Mouse (Mus musculus) forebrain, postnatal 0 days (tissue): ENCODE data around the gene Slc9a9. TPM values are rescaled to one million over a fixed set of nuclear protein-coding genes. Genes with fewer than 3 reads are reported as not detected.

Source experiments
- ATAC-seq: fragments of 200-750 bp; cut with Nextera tagmentation; 2 replicates; pipeline ENCODE4 v1.8.0; 2017; ENCODE audit warnings: mild to moderate bottlenecking, moderate library complexity
- DNase-seq: peaks from one replicate; pipeline ENCODE4 v3.0.0-alpha.2; 2015
- H3K27ac ChIP-seq: fragments of 300-500 bp; sonication (generic); 2 replicates; pipeline ENCODE4 v1.5.1; 2014; ENCODE audit warnings: low read depth, mild to moderate bottlenecking, antibody characterized with exemption, low read length, moderate library complexity, mixed read lengths
- H3K27me3 ChIP-seq: fragments of 300-500 bp; sonication (generic); 2 replicates; pipeline ENCODE4 v1.6.1; 2014; ENCODE audit warnings: mild to moderate bottlenecking, low read length, mixed read lengths; ENCODE audit not compliant: insufficient read depth
- H3K36me3 ChIP-seq: fragments of 300-500 bp; sonication (generic); 2 replicates; pipeline ENCODE4 v1.6.1; 2014; ENCODE audit warnings: mild to moderate bottlenecking, moderate library complexity; ENCODE audit not compliant: insufficient read depth
- H3K4me1 ChIP-seq: fragments of 300-500 bp; sonication (generic); 2 replicates; pipeline ENCODE4 v1.6.1; 2014; ENCODE audit warnings: antibody characterized with exemption; ENCODE audit not compliant: insufficient read depth
- H3K4me2 ChIP-seq: fragments of 300-500 bp; sonication (generic); 2 replicates; pipeline ENCODE4 v1.6.1; 2014; ENCODE audit warnings: low read depth, mild to moderate bottlenecking, moderate library complexity
- H3K4me3 ChIP-seq: fragments of 300-500 bp; sonication (generic); 2 replicates; pipeline ENCODE4 v1.5.1; 2014; ENCODE audit warnings: low read depth, low read length, mixed read lengths
- H3K9ac ChIP-seq: fragments of 300-500 bp; sonication (generic); 2 replicates; pipeline ENCODE4 v1.6.1; 2014; ENCODE audit warnings: mild to moderate bottlenecking
- H3K9me3 ChIP-seq: fragments of 300-500 bp; sonication (generic); 2 replicates; pipeline ENCODE4 v1.6.1; 2016; ENCODE audit warnings: low read length
- CTCF ChIP-seq: sonication (generic); IDR thresholded peaks from 2 replicates; pipeline ENCODE4 v1.5.1; 2016; ENCODE audit warnings: antibody characterized with exemption, control low read depth, low read depth
- WGBS: fragments of 180-500 bp; shearing (Covaris S2); extraction: QIAGEN DNeasy Blood & Tissue Kit; methylation state at CpG from one replicate; pipeline ENCODE4 v1.1.7; 2014; 5-methylcytosine and 5-hydroxymethylcytosine counted together
- polyA plus RNA-seq: library from polyadenylated mRNA; unstranded; fragments of >200 nt; fragmentation: Nextera tagmentation; extraction: Ambion mirVana; gene quantifications from 2 replicates; pipeline ENCODE4 v1.2.1, GENCODE M21; 2015
- total RNA-seq: library from RNA; depleted of rRNA; stranded (reverse); fragments of >200 nt; gene quantifications from 2 replicates; pipeline ENCODE4 v1.2.3, GENCODE M21; 2014

Slc9a9 gene
- total and polyA plus RNA-seq, 2 experiments from 2014 or later = 4.8 to 6.7 TPM

DNA sequence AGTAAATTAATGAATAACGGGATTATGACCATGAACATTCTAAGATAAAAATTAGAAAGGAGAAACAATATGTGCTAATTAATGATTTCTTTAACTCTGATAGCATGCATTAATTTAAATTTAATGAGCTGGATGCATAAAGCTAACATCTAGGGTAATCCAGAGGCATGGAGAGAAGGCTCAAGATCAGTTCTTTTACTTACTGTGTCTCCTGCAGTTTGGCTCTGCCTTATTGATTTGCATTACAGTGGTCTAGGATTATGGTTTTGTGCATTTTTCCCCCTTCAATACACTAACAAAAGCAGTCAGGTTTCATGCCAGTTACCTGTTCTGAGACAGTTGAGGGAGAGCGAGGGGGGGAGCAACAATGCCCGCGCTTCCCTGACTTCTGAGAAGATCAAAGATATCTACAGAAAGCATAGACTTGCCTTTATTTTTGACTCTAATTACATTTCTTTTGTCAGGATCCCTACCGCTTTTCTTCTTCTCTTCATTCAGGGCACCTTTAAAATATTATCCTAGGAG lies 298.9 kb downstream of the Slc9a9 start:
- 31% methylated on average over 5 of the region's 5 CpGs for WGBS
- Histone ChIP-seq H3K27me3 (no peaks in the 10 kb centered on the region), H3K36me3 (no peaks in the 10 kb centered on the region), H3K4me2 (no peak overlapping the region), H3K27ac (no peak overlapping the region), H3K4me3 (no peak overlapping the region), H3K9me3 (no peaks in the 10 kb centered on the region), H3K9ac (no peak overlapping the region), H3K4me1 (no peaks in the 10 kb centered on the region)
- no peak for TF ChIP-seq CTCF
- no peak for DNase-seq
- peak; percentile 29 for ATAC-seq

DNA sequence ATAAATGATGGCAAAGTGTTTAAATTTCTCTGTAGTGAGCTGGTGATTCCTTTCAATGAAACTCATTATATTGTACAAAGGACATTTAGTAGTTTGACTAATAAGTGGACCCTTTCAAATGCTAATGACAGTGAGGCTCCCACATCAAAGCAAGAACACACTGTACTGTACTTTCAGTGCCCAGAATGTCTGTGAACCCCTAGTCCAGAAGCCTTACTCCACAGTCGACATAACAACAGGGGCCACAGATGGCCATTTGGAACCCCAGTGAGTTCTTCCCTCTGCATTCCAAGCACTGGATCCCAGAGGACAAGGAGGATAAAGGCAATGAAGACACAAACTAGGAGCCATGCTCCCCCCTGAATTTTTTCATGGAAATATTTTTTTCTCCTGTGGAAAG lies 299.4 kb downstream of the Slc9a9 start:
- no peak overlapping the region for H3K27ac ChIP-seq
- H3K4me3 ChIP-seq = no peak overlapping the region
- TF ChIP-seq CTCF = no peak
- no peaks in the 10 kb centered on the region for H3K9me3 ChIP-seq
- DNase-seq (peak; percentile 21), ATAC-seq (peak; percentile 93)
- H3K4me2 ChIP-seq = no peak overlapping the region
- no peaks in the 10 kb centered on the region for H3K4me1 ChIP-seq
- 5% methylated on average over 1 of the region's 1 CpGs for WGBS
- no peaks in the 10 kb centered on the region for H3K27me3 ChIP-seq
- H3K9ac ChIP-seq = no peak overlapping the region
- H3K36me3 ChIP-seq = no peaks in the 10 kb centered on the region

DNA sequence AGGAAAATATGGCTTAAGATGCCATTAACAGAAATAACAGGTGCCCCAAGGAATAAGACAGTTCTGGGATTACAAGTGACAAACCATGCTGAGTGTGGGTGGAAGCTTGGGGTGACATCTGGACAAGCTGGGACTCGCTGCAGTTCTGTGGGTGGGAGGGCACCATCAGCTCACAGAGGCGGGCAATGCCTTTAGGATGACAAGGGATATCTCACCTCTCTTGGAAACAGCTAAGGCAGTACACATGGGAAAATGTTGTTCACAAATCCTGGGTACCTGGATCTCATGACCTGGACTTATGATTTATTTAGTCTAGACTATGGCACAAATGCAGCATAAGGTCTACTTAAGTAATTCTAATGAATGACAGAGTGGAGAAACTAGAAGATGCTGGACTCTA lies 302.3 kb downstream of the Slc9a9 start:
- H3K9me3 ChIP-seq = no peaks in the 10 kb centered on the region
- TF ChIP-seq CTCF = no peak
- H3K9ac ChIP-seq = no peak overlapping the region
- no peak overlapping the region for H3K4me2 ChIP-seq
- 84% methylated on average over 2 of the region's 2 CpGs for WGBS
- DNase-seq (no peak), ATAC-seq (no peak)
- no peak overlapping the region for H3K27ac ChIP-seq
- no peaks in the 10 kb centered on the region for H3K36me3 ChIP-seq
- H3K27me3 ChIP-seq = no peaks in the 10 kb centered on the region
- H3K4me1 ChIP-seq = no peaks in the 10 kb centered on the region
- H3K4me3 ChIP-seq = no peak overlapping the region

DNA sequence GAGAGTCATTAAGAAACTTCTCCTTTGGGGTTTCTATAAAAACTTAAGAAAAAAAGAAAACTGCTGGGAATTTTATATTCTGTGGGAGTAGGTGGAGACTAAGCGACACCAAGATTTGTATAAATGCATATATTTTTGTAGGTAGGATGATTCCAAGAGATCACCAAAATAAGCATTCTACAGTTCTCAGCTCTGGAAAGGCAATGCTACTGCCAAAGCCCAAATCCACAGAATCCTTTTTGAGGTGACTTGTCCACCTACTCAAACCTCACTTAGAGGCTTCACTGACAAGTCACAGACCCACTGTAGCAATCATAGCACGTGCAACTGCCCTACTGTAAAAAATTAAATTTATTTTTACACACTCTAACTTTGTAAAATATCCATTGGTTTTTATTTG lies 303.0 kb downstream of the Slc9a9 start:
- no peak for TF ChIP-seq CTCF
- ATAC-seq = no peak
- H3K27ac ChIP-seq = no peak overlapping the region
- no peak overlapping the region for H3K4me3 ChIP-seq
- 94% methylated on average over 2 of the region's 2 CpGs for WGBS
- H3K36me3 ChIP-seq = no peaks in the 10 kb centered on the region
- H3K4me1 ChIP-seq = no peaks in the 10 kb centered on the region
- no peak for DNase-seq
- H3K9me3 ChIP-seq = no peaks in the 10 kb centered on the region
- H3K27me3 ChIP-seq = no peaks in the 10 kb centered on the region
- no peak overlapping the region for H3K4me2 ChIP-seq
- H3K9ac ChIP-seq = no peak overlapping the region

DNA sequence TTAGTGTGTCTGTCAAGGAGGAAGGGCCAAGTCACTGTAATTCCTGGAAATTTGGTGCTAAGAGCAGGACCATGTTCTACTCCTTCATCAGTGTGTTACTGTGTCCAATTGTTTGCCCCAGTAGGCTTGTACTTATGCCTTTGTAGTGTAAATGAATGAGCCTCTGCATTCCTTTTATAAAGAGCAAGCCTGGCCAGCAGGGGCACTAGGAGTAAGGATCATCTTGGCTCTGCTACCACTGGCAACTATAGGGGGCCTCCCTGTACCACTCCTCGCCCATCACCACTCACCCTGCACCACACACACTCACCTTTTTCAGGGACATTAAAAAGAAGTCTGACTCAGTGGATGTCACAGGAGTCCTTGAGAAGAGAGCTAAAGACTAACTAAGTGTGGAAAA lies 306.5 kb downstream of the Slc9a9 start:
- 92% methylated on average over 1 of the region's 1 CpGs for WGBS
- ATAC-seq (no peak), DNase-seq (no peak)
- no peaks in the 10 kb centered on the region for H3K36me3 ChIP-seq
- no peak overlapping the region for H3K4me3 ChIP-seq
- no peaks in the 10 kb centered on the region for H3K4me1 ChIP-seq
- H3K4me2 ChIP-seq = no peak overlapping the region
- H3K27me3 ChIP-seq = no peaks in the 10 kb centered on the region
- H3K9ac ChIP-seq = no peak overlapping the region
- no peaks in the 10 kb centered on the region for H3K9me3 ChIP-seq
- TF ChIP-seq CTCF = no peak
- no peak overlapping the region for H3K27ac ChIP-seq

DNA sequence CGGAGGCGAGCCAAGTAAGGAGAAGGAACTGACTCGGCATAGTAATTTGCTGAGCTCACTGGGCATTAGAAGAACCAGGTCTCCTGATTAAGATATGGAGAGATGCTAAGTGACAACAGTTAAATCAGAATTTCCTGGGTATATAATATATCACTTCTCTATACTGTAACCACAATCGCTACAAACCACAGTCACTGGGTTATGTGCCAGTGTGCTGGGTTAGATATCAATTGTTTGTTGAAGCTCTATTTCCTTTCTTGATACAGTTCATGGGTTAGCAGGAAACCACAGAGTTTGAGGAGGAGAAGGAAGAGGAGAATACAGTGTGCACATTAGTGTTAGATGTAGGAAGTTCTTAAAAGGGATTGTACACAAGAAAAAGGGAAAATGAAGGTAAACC lies 323.9 kb downstream of the Slc9a9 start:
- DNase-seq (no peak), ATAC-seq (no peak)
- Histone ChIP-seq H3K27ac (no peak overlapping the region), H3K9ac (no peak overlapping the region), H3K27me3 (no peaks in the 10 kb centered on the region), H3K4me1 (no peaks in the 10 kb centered on the region), H3K4me3 (no peak overlapping the region), H3K4me2 (no peak overlapping the region), H3K9me3 (no peaks in the 10 kb centered on the region), H3K36me3 (no peaks in the 10 kb centered on the region)
- WGBS = 95% methylated on average over 4 of the region's 4 CpGs
- no peak for TF ChIP-seq CTCF

DNA sequence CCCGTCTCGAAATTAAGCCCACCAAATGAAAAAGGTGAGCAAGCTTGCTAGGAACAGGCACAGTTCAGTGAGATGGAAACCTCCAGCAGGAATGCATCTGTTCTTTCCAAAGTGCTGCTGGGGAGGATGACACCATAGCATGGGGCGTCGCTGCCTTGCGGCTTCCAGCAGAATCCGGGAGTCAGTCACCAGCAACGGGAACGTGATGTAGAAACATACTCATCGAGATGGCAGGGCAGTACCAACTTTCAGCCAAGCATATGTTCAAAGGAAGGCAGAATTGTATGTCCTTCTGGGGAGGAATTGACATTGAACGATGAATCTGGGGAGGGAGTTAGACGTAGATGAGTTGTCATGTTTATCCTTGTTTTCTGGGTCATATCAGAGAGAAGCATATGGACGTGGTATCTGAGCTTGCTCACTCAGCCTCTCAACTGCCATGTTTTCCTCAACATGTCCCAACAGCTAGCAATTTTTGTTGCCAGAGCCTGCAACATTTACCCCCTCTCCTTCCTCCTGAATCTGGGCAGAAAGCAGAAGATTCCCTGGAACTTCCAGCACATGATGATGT lies 350.5 kb downstream of the Slc9a9 start:
- TF ChIP-seq CTCF = no peak
- WGBS = 81% methylated on average over 12 of the region's 12 CpGs
- Histone ChIP-seq H3K4me2 (no peak overlapping the region), H3K36me3 (no peaks in the 10 kb centered on the region), H3K9me3 (no peaks in the 10 kb centered on the region), H3K9ac (no peak overlapping the region), H3K4me3 (no peak overlapping the region), H3K4me1 (no peaks in the 10 kb centered on the region), H3K27me3 (no peaks in the 10 kb centered on the region), H3K27ac (no peak overlapping the region)
- peak; percentile 30 for DNase-seq
- peak; percentile 78 for ATAC-seq
